ENCODE assay signal across 18 mouse cellular contexts in the genomic region with DNA sequence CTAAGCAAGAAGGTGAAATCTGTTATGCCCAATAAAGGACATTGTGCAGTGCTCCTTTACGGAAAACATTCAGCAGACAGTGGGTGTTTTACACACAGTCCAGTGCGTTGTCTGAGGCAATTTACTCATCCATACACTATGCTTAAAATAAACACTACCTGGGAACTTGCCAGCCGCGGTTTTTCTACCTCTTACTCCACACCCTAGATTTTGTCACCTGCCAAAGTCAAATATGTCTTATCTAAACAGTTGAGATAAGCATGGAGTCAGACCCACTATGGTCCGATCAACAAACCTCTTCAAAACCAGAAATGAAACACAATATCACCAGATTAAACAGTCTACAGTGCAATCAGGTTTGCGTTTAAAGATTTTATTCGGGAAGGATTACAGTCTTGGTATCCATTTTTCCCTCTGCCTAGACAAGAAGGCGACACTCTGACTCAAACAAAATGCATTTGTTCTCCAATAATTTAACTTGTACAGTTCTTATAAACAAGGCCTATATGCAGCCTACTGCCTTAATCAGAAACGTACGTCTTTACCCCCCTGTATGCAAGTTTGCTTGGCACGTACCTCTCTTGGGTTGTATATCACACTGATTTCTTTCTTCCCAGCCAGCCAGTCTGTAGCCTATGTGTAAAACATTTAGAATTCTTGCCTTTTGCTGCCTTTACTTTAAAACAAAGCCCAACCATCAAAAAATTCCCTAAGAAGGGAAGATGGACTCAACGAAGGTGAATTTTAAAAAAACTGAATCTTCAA.
DNase-seq lines count a peak whose midpoint lies in the region; ATAC-seq and TF ChIP-seq lines count a peak whose summit lies in the region.
"Had no signal": no experiment of that assay in that cellular context is flagged by ENCODE, and none has a peak within 500 bp of the region (broad histone marks: within the 10 kb centered on the region; RNA-seq: fewer than 3 reads in every experiment).

No protein-coding gene starts in this region.

- no peak overlapping the region for H3K4me3 ChIP-seq in liver, adult 2 months (ENCODE audit: insufficient read depth, low read depth, low read length)
- no peak overlapping the region for H3K4me3 ChIP-seq in liver, postnatal 0 days (ENCODE audit: low read depth, low read length)
- H3K4me3 ChIP-seq in intestine, embryonic 16.5 days (ENCODE audit: low read length), result no peak overlapping the region
- no peak overlapping the region for H3K4me3 ChIP-seq in kidney, embryonic 14.5 days (ENCODE audit: low read length)
- H3K4me3 ChIP-seq in cerebellum, adult 2 months (replicated peaks; ENCODE audit: insufficient read depth, low read depth, low read length), result no peak overlapping the region
- H3K4me3 ChIP-seq: erythroblast, embryonic 14.5 days; forebrain, embryonic 15.5 days; layer of hippocampus, adult 2 months; megakaryocyte, embryonic 14.5 days; midbrain, embryonic 15.5 days had no signal

- no peaks in the 10 kb centered on the region for H3K9me3 ChIP-seq in liver, postnatal 0 days (ENCODE audit: low read length)
- H3K9me3 ChIP-seq in intestine, embryonic 16.5 days (ENCODE audit: control insufficient read depth, low read length), result no peaks in the 10 kb centered on the region
- no peaks in the 10 kb centered on the region for H3K9me3 ChIP-seq in kidney, embryonic 14.5 days (ENCODE audit: control insufficient read depth, low read length)
- H3K9me3 ChIP-seq: forebrain, embryonic 15.5 days; megakaryocyte, embryonic 14.5 days; midbrain, embryonic 15.5 days had no signal

- TF ChIP-seq EP300 in liver, postnatal 0 days (IDR thresholded peaks at IDR 0.05; ENCODE audit: low read depth), result no peak

- no peak overlapping the region for H3K4me2 ChIP-seq in liver, postnatal 0 days (ENCODE audit: low read depth, low read length)
- H3K4me2 ChIP-seq in intestine, embryonic 16.5 days (ENCODE audit: low read depth, low read length), result no peak overlapping the region
- no peak overlapping the region for H3K4me2 ChIP-seq in kidney, embryonic 14.5 days (replicated peaks; ENCODE audit: low read depth, low read length)
- H3K4me2 ChIP-seq: forebrain, embryonic 15.5 days; liver, embryonic 11.5 days; midbrain, embryonic 15.5 days had no signal

- H3K27ac ChIP-seq in liver, adult 2 months (replicated peaks; ENCODE audit: insufficient read depth, low read depth, low read length), result no peak overlapping the region
- no peak overlapping the region for H3K27ac ChIP-seq in liver, postnatal 0 days (ENCODE audit: low read depth)
- H3K27ac ChIP-seq in intestine, embryonic 16.5 days (ENCODE audit: low read length), result no peak overlapping the region
- no peak overlapping the region for H3K27ac ChIP-seq in kidney, embryonic 14.5 days (ENCODE audit: low read depth, low read length)
- H3K27ac ChIP-seq in cerebellum, adult 2 months (ENCODE audit: insufficient read depth, low read length), result no peak overlapping the region
- H3K27ac ChIP-seq: forebrain, embryonic 15.5 days; layer of hippocampus, adult 2 months; midbrain, embryonic 15.5 days had no signal

- no peak for TF ChIP-seq POLR2A in liver, adult 2 months (IDR thresholded peaks at IDR 0.05; ENCODE audit: extremely low read depth, insufficient read depth, low read length)
- TF ChIP-seq POLR2A in cerebellum, adult 2 months (IDR thresholded peaks at IDR 0.05; ENCODE audit: borderline replicate concordance, insufficient read depth, low read length), result no peak

- TF ChIP-seq CTCF in liver, adult 2 months (IDR thresholded peaks at IDR 0.05; ENCODE audit: low read depth, low read length), result no peak
- TF ChIP-seq CTCF in liver, postnatal 0 days (IDR thresholded peaks at IDR 0.05; ENCODE audit: low read depth), result no peak
- TF ChIP-seq CTCF in cerebellum, adult 2 months (IDR thresholded peaks at IDR 0.05; ENCODE audit: borderline replicate concordance, insufficient read depth, low read depth, low read length), result no peak

- H3K9ac ChIP-seq in liver, adult 2 months (ENCODE audit: low read depth, low read length), result no peak overlapping the region
- H3K9ac ChIP-seq in liver, postnatal 0 days (replicated peaks), result no peak overlapping the region
- no peak overlapping the region for H3K9ac ChIP-seq in intestine, embryonic 16.5 days (ENCODE audit: low read depth, low read length)
- H3K9ac ChIP-seq in kidney, embryonic 14.5 days (ENCODE audit: low read depth, low read length), result no peak overlapping the region
- H3K9ac ChIP-seq: forebrain, embryonic 15.5 days; midbrain, embryonic 15.5 days had no signal

- WGBS in liver, adult 2 months, result 54% methylated on average over 12 of the region's 12 CpGs
- 68% methylated on average over 12 of the region's 12 CpGs for WGBS in liver, postnatal 0 days (ENCODE audit: insufficient replicate concordance)
- 39% methylated on average over 12 of the region's 12 CpGs for WGBS in intestine, embryonic 16.5 days
- 87% methylated on average over 12 of the region's 12 CpGs for WGBS in kidney, embryonic 14.5 days
- WGBS in cerebellum, adult 2 months, result 88% methylated on average over 12 of the region's 12 CpGs

- no peaks in the 10 kb centered on the region for H3K36me3 ChIP-seq in liver, adult 2 months (ENCODE audit: control insufficient read depth, insufficient read depth, low read length)
- no peaks in the 10 kb centered on the region for H3K36me3 ChIP-seq in liver, postnatal 0 days (replicated peaks; ENCODE audit: insufficient read depth, low read length)
- no peaks in the 10 kb centered on the region for H3K36me3 ChIP-seq in intestine, embryonic 16.5 days (ENCODE audit: control insufficient read depth, insufficient read depth, low read length)
- H3K36me3 ChIP-seq in kidney, embryonic 14.5 days (ENCODE audit: control insufficient read depth, insufficient read depth, low read length), result no peaks in the 10 kb centered on the region
- H3K36me3 ChIP-seq: forebrain, embryonic 15.5 days; midbrain, embryonic 15.5 days had no signal

- no peaks in the 10 kb centered on the region for H3K79me2 ChIP-seq in liver, adult 2 months (ENCODE audit: control insufficient read depth, insufficient read depth, low read length)

- H3K4me1 ChIP-seq in liver, adult 2 months (ENCODE audit: control insufficient read depth, insufficient read depth, low read length), result no peaks in the 10 kb centered on the region
- no peaks in the 10 kb centered on the region for H3K4me1 ChIP-seq in liver, postnatal 0 days (ENCODE audit: insufficient read depth)
- H3K4me1 ChIP-seq in intestine, embryonic 16.5 days (ENCODE audit: control insufficient read depth, insufficient read depth, low read length), result no peaks in the 10 kb centered on the region
- H3K4me1 ChIP-seq in kidney, embryonic 14.5 days (ENCODE audit: control insufficient read depth, insufficient read depth, low read length), result no peaks in the 10 kb centered on the region
- H3K4me1 ChIP-seq in cerebellum, adult 2 months (ENCODE audit: control insufficient read depth, insufficient read depth, low read length), result no peaks in the 10 kb centered on the region
- H3K4me1 ChIP-seq: forebrain, embryonic 15.5 days; megakaryocyte, embryonic 14.5 days; midbrain, embryonic 15.5 days had no signal

- DNase-seq in liver, adult 2 months (ENCODE audit: extremely low read depth, low read depth, low spot score), result peak; percentile 3
- no peak for DNase-seq in liver, postnatal 0 days
- peak; percentile 42 for DNase-seq in lung, postnatal 14 days
- no peak for DNase-seq in T-cell, adult 2 months (ENCODE audit: low spot score)
- DNase-seq in cerebellum, adult 2 months, result no peak
- DNase-seq: cerebellum, postnatal 14 days; embryo, embryonic 11 days; left cerebral cortex, postnatal 4 days; right cerebral cortex, adult 18-20 months; thymus, postnatal 25 days had no signal

- no peak for ATAC-seq in liver, postnatal 0 days
- ATAC-seq in intestine, embryonic 16.5 days, result peak; percentile 74
- no peak for ATAC-seq in kidney, embryonic 14.5 days (ENCODE audit: low FRiP score, low TSS enrichment)
- ATAC-seq: forebrain, embryonic 15.5 days; midbrain, embryonic 15.5 days had no signal

- no peaks in the 10 kb centered on the region for H3K27me3 ChIP-seq in liver, adult 2 months (ENCODE audit: control insufficient read depth, insufficient read depth, low read length)
- no peaks in the 10 kb centered on the region for H3K27me3 ChIP-seq in liver, postnatal 0 days (ENCODE audit: insufficient read depth, low read length)
- H3K27me3 ChIP-seq in intestine, embryonic 16.5 days (replicated peaks; ENCODE audit: control insufficient read depth, insufficient read depth, low read length), result no peaks in the 10 kb centered on the region
- H3K27me3 ChIP-seq in kidney, embryonic 14.5 days (ENCODE audit: control insufficient read depth, insufficient read depth, low read length), result no peaks in the 10 kb centered on the region
- no peaks in the 10 kb centered on the region for H3K27me3 ChIP-seq in cerebellum, adult 2 months (ENCODE audit: control insufficient read depth, insufficient read depth, low read length)
- H3K27me3 ChIP-seq: forebrain, embryonic 15.5 days; megakaryocyte, embryonic 14.5 days; midbrain, embryonic 15.5 days had no signal

Comparison
In these comparisons a context has a peak if more than half of its experiments do, and no peak if none do; other contexts are left out.
1. DNase-seq: peak in liver, adult 2 months (single experiment) and lung, postnatal 14 days (single experiment); none in liver, postnatal 0 days (single experiment), T-cell, adult 2 months (single experiment) and cerebellum, adult 2 months (0 of 2).